Mouse (Mus musculus): Measurements from ENCODE around the gene Gm2663.
"Not testable (repeated sequence)": the region's sequence is repeated elsewhere in the genome, so short reads cannot be mapped to it uniquely, and the experiment has no call there.

Gene Gm2663

DNA sequence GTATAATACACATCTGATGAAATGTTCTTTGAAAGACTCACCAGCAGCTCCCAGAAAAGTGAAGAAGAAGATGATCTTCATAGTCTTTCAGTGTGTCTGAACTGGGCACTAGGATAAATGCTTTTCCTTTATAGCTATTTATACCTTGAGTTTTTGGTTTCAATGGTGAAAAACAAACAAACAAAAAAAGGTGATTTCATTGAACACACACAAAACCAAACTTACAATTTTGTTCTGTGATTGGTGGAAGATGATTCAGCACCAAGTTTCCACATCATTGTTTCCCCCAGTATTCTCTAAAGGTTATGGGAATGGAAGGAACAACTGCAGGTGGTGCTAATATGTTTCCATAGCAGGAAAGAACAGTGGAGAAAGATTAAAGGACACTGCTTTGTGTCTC lies at the start of gene Gm2663:
Gm2663 (minus strand) TSS at position 101 of the 400 bp plus-strand sequence.
- not testable (repeated sequence) for DNase-seq

GRCm38 (mm10) chr6:41048602-41049001 lies 49.3 kb upstream of the Gm2663 start:
- no peak for DNase-seq

- no peak for DNase-seq
Observed at GRCm38 (mm10) chr6:41047961-41048360, 48.7 kb upstream of the Gm2663 start.

DNA sequence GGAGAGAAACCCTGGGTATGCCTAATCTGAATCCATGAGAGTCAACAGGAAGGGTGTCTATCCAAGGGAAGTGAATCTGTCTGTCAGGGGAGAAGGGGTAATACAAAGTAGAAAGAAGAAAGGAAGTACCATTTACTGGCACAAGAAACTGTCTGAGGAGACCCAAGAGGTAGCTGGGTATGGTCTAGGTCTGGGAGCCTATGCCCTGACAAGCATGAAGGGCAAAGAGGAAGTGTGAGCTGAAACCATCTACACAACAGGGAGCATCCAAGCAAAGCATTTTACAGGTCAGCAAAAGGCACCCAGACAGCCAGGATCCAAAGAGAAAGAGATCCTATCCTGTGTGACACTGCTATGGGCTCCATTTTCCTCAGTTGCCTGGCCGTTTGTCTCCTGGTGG lies 47.9 kb upstream of the Gm2663 start:
- DNase-seq = peak; percentile 9 to 11

- peak in 1 of 2 experiments; percentile 2 for DNase-seq
Observed at GRCm38 (mm10) chr6:41046553-41046952, 47.3 kb upstream of the Gm2663 start.

GRCm38 (mm10) chr6:41044753-41045152 lies 45.5 kb upstream of the Gm2663 start:
- DNase-seq = no peak

GRCm38 (mm10) chr6:41044314-41044713 lies 45.0 kb upstream of the Gm2663 start:
- no peak for DNase-seq

- no peak for DNase-seq
Observed at GRCm38 (mm10) chr6:41035409-41035808, 36.1 kb upstream of the Gm2663 start, which contains the start of gene 2210010C04Rik. 2210010C04Rik (minus strand) TSS chr6:41035509.

GRCm38 (mm10) chr6:41032802-41033201 lies 33.5 kb upstream of the Gm2663 start:
- DNase-seq = no peak

DNA sequence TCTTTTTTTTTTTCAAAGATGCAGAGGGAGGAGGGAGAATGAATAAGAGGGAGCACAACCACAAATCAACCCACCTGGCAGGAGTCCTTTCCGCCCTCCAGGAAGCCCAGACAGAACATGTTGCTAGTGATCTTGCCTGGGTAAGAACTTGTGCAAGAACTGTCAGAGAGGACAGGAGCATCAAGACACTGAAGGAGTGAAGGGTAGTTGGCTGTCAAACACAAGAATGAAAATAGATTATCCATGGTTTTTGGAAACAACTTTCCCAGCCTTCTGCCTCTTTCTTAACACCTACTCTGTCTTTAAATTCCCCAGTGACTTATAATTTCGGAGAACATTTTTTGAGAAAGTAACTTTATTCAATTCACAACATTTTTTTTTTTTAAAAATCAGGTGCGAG lies 33.0 kb upstream of the Gm2663 start:
- no peak for DNase-seq

DNA sequence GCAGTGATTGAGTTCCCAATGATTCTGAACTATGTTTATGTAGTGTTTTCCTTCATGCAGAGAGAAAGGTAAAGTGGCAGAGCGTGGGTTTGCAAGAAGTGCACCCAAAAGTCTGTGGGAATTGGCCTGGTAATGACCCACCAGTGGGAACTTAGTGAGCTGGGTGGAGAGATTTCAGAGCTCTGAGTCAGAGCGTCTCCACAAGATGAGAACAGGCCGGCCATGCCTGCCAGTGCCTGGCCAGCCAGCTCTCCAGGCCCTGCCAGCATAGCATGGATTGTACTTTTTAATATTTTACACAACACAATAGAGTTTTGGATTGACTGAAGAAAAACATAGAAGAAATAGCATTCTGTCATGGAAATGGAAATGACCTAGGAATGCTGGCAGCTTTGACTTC lies 31.5 kb upstream of the Gm2663 start:
- no peak for DNase-seq

- no peak for DNase-seq
Observed at GRCm38 (mm10) chr6:41027053-41027452, 27.8 kb upstream of the Gm2663 start.

- no peak for DNase-seq
Observed at GRCm38 (mm10) chr6:41025873-41026650, 26.8 kb upstream of the Gm2663 start.

GRCm38 (mm10) chr6:41019140-41019539 lies 19.9 kb upstream of the Gm2663 start:
- no peak for DNase-seq

- no peak for DNase-seq
Observed at GRCm38 (mm10) chr6:41018629-41019028, 19.4 kb upstream of the Gm2663 start.

GRCm38 (mm10) chr6:41015065-41015464 lies 15.8 kb upstream of the Gm2663 start:
- no peak for DNase-seq

DNA sequence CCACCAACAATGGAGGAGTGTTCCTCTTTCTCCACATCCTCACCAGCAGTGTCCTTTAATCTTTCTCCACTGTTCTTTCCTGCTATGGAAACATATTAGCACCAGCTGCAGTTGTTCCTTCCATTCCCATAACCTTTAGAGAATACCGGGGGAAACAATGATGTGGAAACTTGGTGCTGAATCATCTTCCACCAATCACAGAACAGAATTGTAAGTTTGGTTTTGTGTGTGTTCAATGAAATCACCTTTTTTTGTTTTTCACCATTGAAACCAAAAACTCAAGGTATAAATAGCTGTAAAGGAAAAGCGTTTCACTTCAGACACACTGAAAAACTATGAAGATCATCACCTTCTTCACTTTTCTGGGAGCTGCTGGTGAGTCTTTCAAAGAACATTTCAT lies 34.8 kb downstream of the Gm2663 start, which contains the start of gene 1810009J06Rik:
1810009J06Rik (plus strand) TSS at position 301 of the 400 bp plus-strand sequence.
- DNase-seq = not testable (repeated sequence)

DNA sequence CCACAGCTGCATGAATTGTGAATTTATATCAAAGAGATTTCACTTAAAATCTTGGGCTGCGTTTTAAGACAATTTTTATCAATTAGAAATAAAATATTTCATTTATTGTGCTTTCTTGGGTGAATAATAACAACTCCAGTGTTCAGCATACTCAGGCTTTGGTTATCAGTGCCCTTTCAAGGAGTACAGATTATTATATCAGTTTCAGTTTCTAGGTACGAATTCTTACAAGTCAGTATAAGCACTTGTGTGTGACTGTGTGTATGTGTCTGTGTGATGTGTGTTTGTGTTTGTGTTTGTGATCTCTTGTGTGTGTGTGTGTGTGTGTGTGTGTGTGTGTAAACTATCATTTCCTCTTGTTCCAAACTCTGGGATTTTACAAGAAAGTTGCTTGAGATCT lies 45.6 kb downstream of the Gm2663 start:
- no peak for DNase-seq

- no peak for DNase-seq
Observed at GRCm38 (mm10) chr6:40951770-40952169, 47.5 kb downstream of the Gm2663 start, which contains the start of gene Gm4744. Gm4744 (minus strand) TSS chr6:40951870.

All from B cell, adult 2 months (primary cell).